Mouse (Mus musculus) G1E (cell line): ENCODE results near the gene Saa2. TPM values are rescaled to one million over a fixed set of nuclear protein-coding genes. Genes with fewer than 3 reads are reported as not detected.

ENCODE experiments used
- ATAC-seq: 2 replicates; pipeline ENCODE4 v1.8.0; 2016; ENCODE audit warnings: mild to moderate bottlenecking; ENCODE audit not compliant: insufficient number of reproducible peaks, poor library complexity, low FRiP score, severe bottlenecking; ENCODE audit errors: extremely low read depth
- DNase-seq: peaks from one replicate; pipeline ENCODE4 v3.0.0; 2012; ENCODE audit warnings: low spot score
- H3K27me3 ChIP-seq: 2 replicates; pipeline ENCODE4 v1.6.1; 2012; ENCODE audit warnings: mild to moderate bottlenecking, low read length, inconsistent platforms; ENCODE audit not compliant: insufficient read depth
- H3K36me3 ChIP-seq: replicated peaks from 2 replicates; pipeline ENCODE3; 2012; ENCODE audit warnings: mild to moderate bottlenecking, inconsistent platforms
- H3K4me1 ChIP-seq: 2 replicates; pipeline ENCODE4 v1.6.1; 2012; ENCODE audit warnings: low read depth, low read length, inconsistent platforms, mixed read lengths; ENCODE audit not compliant: insufficient read depth
- H3K4me3 ChIP-seq: 2 replicates; pipeline ENCODE4 v1.5.1; 2012; ENCODE audit warnings: low read depth, mild to moderate bottlenecking, inconsistent platforms, low read length, moderate library complexity, mixed read lengths
- H3K9me3 ChIP-seq: replicated peaks from 2 replicates; pipeline ENCODE4 v1.6.1; 2012; ENCODE audit warnings: inconsistent platforms
- CTCF ChIP-seq: IDR thresholded peaks from 2 replicates; pipeline ENCODE4 v1.5.1; 2012; ENCODE audit warnings: low read depth, low read length, inconsistent platforms, mixed read lengths
- GATA1 ChIP-seq: IDR thresholded peaks from 2 replicates; pipeline ENCODE4 v1.6.1; 2012; ENCODE audit warnings: borderline replicate concordance, low read length, inconsistent platforms, mixed read lengths
- GATA2 ChIP-seq: IDR thresholded peaks from 2 replicates; pipeline ENCODE4 v1.6.1; 2012; ENCODE audit warnings: low read depth, low read length, inconsistent platforms, borderline replicate concordance
- POLR2AphosphoS5 ChIP-seq: IDR thresholded peaks from 2 replicates; pipeline ENCODE4 v1.6.1; 2012; ENCODE audit warnings: low read depth, low read length, inconsistent platforms; ENCODE audit not compliant: insufficient replicate concordance
- TAL1 ChIP-seq: conservative IDR thresholded peaks from 2 replicates; pipeline ENCODE4 v1.6.1; 2012; ENCODE audit warnings: low read depth, low read length, inconsistent platforms, mixed read lengths
- polyA plus RNA-seq: library from polyadenylated mRNA; stranded (reverse); fragments of >175 nt; gene quantifications from 2 replicates; pipeline ENCODE4 v1.2.3, GENCODE M21; 2012
- total RNA-seq, 2 experiments: library from RNA; stranded (forward) in 1 of 2; stranded (reverse) in 1 of 2; fragments of 200-1000 nt in 1 of 2; fragments of >200 nt in 1 of 2; fragmentation: Nextera tagmentation in 1 of 2; gene quantifications; 2 replicates each; pipeline ENCODE4 v1.2.3; 2014 to 2017

Saa2 gene
- total RNA-seq (2014; fragmentation: Nextera tagmentation) (not detected in 2 replicates), total RNA-seq (2017) (not detected in 2 replicates), polyA plus RNA-seq (not detected in 2 replicates)

DNA sequence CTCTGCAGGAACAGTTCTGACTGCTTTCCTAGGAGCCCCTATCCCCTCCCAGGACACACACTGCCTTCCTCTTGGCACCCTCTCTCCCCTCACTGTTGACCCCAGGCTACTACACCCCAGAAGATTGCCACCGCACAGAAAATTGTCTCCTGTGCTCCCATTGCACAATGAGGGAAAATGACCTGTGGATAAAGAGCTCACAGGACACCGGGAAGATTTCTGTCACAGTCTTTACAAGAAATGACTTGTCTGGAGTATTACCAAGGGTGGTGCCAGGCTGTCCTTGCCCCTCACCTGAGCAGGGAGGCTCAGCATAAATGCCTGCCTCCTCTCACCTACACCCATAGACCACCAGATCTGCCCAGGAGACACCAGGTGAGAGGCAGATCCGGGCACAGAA is at the start of gene Saa2:
Gene Saa2 (plus strand): TSS at position 301 of the 400 bp plus-strand sequence.
- Histone ChIP-seq H3K9me3 (no peaks in the 10 kb centered on the region), H3K27me3 (peaks cover 28% of the 10 kb centered on the region), H3K4me1 (no peaks in the 10 kb centered on the region), H3K4me3 (no peak within 1 kb of the TSS), H3K36me3 (no peaks in the 10 kb centered on the region)
- no peak for TF ChIP-seq GATA1
- no peak for TF ChIP-seq GATA2
- TF ChIP-seq POLR2AphosphoS5: no peak
- no peak for TF ChIP-seq TAL1
- TF ChIP-seq CTCF: no peak
- DNase-seq (no peak), ATAC-seq (no peak)

DNA sequence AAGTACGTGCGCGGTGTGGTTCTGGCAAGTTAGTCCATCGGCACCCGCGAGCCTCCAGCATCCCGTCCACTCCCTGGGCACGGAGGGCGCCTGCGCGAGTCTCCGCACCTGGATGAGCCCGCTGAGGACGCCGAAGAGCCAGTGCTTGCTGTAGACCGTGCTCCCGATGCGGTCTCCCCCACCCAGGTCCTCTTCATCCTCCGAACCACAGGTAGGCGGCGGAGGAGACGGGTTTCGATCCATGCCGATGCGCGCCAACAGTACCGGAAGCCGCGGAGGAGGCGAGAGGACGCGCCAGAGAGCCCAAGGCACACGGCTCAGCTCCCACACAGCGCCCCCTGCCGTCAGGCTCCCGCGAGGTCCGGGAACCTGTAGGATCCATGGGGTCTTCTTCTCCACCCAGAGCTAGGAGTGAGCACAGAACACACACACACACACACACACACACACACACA is 41.2 kb upstream of the Saa2 start, which contains the start of gene Saal1:
Gene Saal1 (minus strand): TSS at position 291 of the 455 bp plus-strand sequence.
- TF ChIP-seq CTCF: peak; percentile 14; the same call in 1 of the 2 replicates
- no peak for TF ChIP-seq GATA1
- no peak for TF ChIP-seq POLR2AphosphoS5
- Histone ChIP-seq H3K4me3 (peak within 1 kb of the TSS; percentile 97), H3K9me3 (no peaks in the 10 kb centered on the region), H3K4me1 (peaks cover 41% of the 10 kb centered on the region), H3K27me3 (no peaks in the 10 kb centered on the region), H3K36me3 (peaks cover 29% of the 10 kb centered on the region)
- ATAC-seq: peak; percentile 59
- DNase-seq: peak; percentile 59

DNA sequence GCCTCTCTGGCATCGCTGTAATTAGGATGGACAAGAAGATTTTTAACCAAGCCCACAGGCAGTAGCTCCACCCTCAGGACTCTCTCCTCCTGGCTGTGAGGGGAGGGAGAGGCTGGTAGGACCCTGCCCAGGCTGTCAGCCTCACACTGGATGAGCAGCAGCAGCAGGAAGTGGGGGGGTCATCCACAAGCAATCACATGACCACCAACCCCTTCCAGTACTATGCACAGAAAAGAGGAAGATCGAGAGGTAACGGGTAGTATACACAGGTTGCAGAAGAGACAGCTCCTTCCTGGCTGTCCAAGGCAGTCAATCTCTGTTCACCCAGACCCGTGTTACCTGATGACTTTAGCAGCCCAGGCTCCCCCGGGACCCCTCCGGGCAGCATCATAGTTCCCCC is 39.3 kb upstream of the Saa2 start:
- Histone ChIP-seq H3K9me3 (no peaks in the 10 kb centered on the region), H3K27me3 (no peaks in the 10 kb centered on the region), H3K4me1 (peaks cover 32% of the 10 kb centered on the region), H3K36me3 (peaks cover 11% of the 10 kb centered on the region), H3K4me3 (no peak overlapping the region)
- ATAC-seq (no peak), DNase-seq (peak; percentile 19)
- no peak for TF ChIP-seq TAL1
- no peak for TF ChIP-seq GATA1
- no peak for TF ChIP-seq POLR2AphosphoS5
- TF ChIP-seq CTCF: no peak
- no peak for TF ChIP-seq GATA2

DNA sequence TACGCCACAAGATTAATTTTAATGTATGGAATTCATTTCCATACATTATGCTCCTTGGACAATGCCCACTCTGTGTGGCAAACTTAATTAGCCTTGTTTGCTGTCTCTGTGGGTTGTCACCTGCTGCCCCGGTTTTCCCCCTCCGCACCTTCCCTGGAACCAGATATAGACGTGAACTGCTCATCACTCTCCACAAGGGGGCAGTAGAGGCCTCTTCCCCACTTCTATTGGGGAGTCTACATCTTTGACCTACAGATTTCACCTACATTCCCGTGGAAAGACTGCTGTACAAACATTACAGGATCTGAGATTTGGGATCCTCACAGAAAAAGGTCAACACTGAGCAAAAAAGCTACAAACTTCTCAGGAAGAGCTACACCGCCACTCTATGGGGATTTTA is 37.1 kb upstream of the Saa2 start:
- H3K27me3 ChIP-seq: peaks cover 14% of the 10 kb centered on the region
- H3K9me3 ChIP-seq: no peaks in the 10 kb centered on the region
- TF ChIP-seq GATA2: no peak
- peak; percentile 58 for TF ChIP-seq CTCF
- TF ChIP-seq TAL1: no peak
- no peak for ATAC-seq
- H3K4me3 ChIP-seq: no peak overlapping the region
- H3K36me3 ChIP-seq: no peaks in the 10 kb centered on the region
- peak; percentile 60 for DNase-seq
- H3K4me1 ChIP-seq: peaks cover 26% of the 10 kb centered on the region

DNA sequence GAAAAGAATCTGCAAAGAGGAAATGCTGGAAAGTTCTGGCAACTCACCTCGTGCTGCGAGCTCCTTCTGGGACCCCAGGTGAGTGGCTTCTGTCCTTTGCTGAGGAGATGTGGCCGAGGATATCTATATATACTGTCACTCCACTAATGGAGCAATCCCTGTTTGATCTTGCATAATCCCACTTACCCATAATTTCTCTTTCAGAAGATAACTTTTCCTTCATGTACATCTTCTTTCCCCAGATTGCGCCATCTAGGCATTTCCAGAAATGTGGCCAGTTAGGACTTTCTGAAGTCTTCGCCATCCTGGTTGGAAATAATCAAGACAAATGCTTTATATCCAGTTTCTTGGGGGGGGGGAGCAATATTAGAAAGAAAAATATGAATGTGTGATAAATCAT is 36.0 kb upstream of the Saa2 start, which contains the start of gene Saa3:
Gene Saa3 (minus strand): TSS at position 101 of the 400 bp plus-strand sequence.
- no peak for DNase-seq
- peaks cover 26% of the 10 kb centered on the region for H3K4me1 ChIP-seq
- no peaks in the 10 kb centered on the region for H3K36me3 ChIP-seq
- H3K27me3 ChIP-seq: peaks cover 22% of the 10 kb centered on the region
- H3K9me3 ChIP-seq: no peaks in the 10 kb centered on the region
- TF ChIP-seq CTCF (no peak), TAL1 (no peak), POLR2AphosphoS5 (no peak), GATA2 (no peak), GATA1 (no peak)
- no peak for ATAC-seq
- no peak within 1 kb of the TSS for H3K4me3 ChIP-seq

DNA sequence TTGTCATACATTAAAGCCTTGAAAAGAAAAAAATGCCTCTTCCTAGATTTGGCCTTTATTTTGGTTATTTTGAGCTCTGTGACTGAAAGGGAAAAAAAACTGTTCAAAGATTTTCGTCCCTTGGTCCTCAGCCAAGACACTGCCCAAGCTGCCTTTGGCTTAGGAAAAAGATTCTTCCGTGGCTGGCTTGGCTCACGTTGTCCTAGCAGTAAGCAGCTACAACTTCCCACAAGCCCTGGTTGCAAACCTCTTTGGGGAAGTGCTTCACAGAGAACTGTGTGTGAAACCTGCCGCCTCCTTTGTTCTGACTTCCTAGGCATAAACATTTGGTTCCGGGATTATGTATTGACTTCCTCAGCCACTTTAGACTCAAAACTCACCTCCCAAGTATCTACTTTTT is 34.7 kb upstream of the Saa2 start:
- Histone ChIP-seq H3K36me3 (no peaks in the 10 kb centered on the region), H3K4me1 (peaks cover 24% of the 10 kb centered on the region), H3K9me3 (no peaks in the 10 kb centered on the region), H3K4me3 (no peak overlapping the region), H3K27me3 (peaks cover 28% of the 10 kb centered on the region)
- no peak for TF ChIP-seq GATA2
- DNase-seq: no peak
- no peak for ATAC-seq

DNA sequence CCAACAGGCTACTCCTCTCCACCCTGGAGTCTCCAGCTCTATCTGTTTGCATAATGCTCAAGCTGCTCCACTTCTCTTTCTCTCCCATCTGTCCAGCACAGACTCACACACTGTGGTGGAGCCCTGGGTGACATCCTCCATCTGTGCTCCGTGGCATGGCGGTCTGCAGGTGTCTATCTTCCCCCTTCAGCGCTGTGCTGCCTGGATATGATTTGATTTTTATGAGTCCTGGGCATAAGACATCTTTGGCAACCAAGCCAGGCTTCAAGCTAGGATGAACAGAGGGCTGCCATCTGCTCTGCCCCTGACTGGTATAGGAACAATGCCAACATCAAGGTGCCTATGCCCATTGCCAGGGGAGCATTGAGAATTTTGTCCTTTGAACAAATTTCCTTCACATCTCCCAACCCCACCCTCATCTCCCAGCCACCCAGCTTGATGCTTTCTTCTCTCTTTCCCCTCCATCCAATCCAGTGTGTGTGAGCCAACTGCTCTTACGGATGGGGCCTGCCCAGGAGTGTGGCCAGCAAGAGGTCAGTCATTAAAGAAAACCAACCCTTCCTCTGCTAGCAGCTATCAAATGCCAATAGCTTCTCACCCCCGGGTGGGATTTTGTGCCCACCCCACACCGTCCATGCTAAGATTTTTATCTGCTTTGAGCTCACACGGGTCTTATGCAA is 32.9 kb upstream of the Saa2 start:
- Histone ChIP-seq H3K4me1 (peaks cover 8% of the 10 kb centered on the region), H3K27me3 (peaks cover 31% of the 10 kb centered on the region), H3K4me3 (no peak overlapping the region), H3K9me3 (no peaks in the 10 kb centered on the region), H3K36me3 (no peaks in the 10 kb centered on the region)
- no peak for ATAC-seq
- TF ChIP-seq TAL1 (no peak), GATA1 (no peak), POLR2AphosphoS5 (no peak)
- DNase-seq: no peak
